Mouse (Mus musculus): ENCODE results near the gene Ripor3.

DNA sequence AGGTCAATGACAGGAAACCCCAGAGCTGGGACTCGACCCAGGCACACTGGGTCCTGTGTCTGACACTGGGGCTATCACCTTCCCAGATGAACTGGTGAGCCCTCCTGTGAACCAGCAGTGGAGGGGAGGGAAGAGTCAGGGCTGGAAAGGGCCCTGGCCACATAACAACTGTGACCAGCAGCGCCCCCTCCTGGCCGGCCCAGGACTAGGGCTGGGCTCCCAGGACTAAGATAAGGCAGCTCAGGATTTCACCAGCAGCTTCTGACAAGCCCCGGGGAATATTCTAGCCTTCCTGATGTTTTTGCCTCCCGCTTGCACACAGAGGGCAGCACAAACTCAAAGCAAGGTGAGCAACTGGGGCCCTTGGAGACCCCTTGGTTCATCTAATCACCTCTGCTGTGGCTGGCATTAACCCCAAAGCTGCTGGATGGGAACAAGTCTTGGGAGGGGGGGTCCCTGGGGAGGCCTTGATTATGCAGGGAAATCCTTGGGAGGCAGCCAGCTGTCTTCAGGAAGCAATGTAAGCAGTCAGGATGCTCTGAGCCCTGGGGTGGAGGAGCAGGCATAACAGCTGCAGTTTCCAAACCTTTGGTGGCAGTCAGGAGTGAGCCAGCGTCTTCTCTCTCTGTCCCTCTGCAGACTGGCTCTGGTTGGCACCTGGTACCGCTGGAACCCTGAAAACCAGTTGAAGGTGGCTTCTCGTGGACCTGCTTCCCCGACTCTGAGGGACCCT is at the start of gene Ripor3:
- peak; percentile 72 for TF ChIP-seq CTCF (IDR thresholded peaks at IDR 0.05; ENCODE audit: low read depth, low read length)
- no peak for TF ChIP-seq GATA1 (IDR thresholded peaks at IDR 0.05; ENCODE audit: borderline replicate concordance, low read length)
- no peak for TF ChIP-seq TAL1 (conservative IDR thresholded peaks at IDR 0.05; ENCODE audit: low read depth, low read length)
- TF ChIP-seq GATA2 (IDR thresholded peaks at IDR 0.05; ENCODE audit: borderline replicate concordance, low read depth, low read length): no peak

All from G1E (cell line).